Mouse (Mus musculus) heart, embryonic 11.5 days (tissue): Measurements from ENCODE around the gene Pet100. TPM values are rescaled to one million over a fixed set of nuclear protein-coding genes. Genes with fewer than 3 reads are reported as not detected.

Experiments
- polyA plus RNA-seq: library from polyadenylated mRNA; unstranded; fragments of >200 nt; fragmentation: Nextera tagmentation; extraction: Ambion mirVana; gene quantifications from 2 replicates; pipeline ENCODE4 v1.2.1, GENCODE M21; 2014

Gene Pet100
- polyA plus RNA-seq, 1 experiment from 2014 or later: 109 TPM

Other genes with a start within 250 kb of the Pet100 start
- 5.3 and 6.2 TPM in 2 replicates for gene Arhgef18, start 228.5 kb upstream of the Pet100 start, polyA plus RNA-seq
- 2.7 and 3.1 TPM in 2 replicates for gene Pex11g, start 153.9 kb upstream of the Pet100 start, polyA plus RNA-seq
- not detected in 2 replicates for gene Tex45, start 150.7 kb upstream of the Pet100 start, polyA plus RNA-seq
- 11.5 and 19.7 TPM in 2 replicates for gene Zfp358, start 128.4 kb upstream of the Pet100 start, polyA plus RNA-seq
- gene Mcoln1, start 121.1 kb upstream of the Pet100 start, polyA plus RNA-seq: 31.3 and 48.1 TPM in 2 replicates
- 14.0 and 15.9 TPM in 2 replicates for gene Pnpla6, start 106.2 kb upstream of the Pet100 start, polyA plus RNA-seq
- gene C330021F23Rik, start 53.6 kb upstream of the Pet100 start, polyA plus RNA-seq: 3.9 and 5.1 TPM in 2 replicates
- 1.6 TPM in 2 replicates for gene Camsap3, start 34.3 kb upstream of the Pet100 start, polyA plus RNA-seq
- gene Xab2, start 232 bp upstream of the Pet100 start, polyA plus RNA-seq: 32.6 and 34.7 TPM in 2 replicates
- 0.11 TPM in 1 of 2 replicates, not detected in the other for gene Pcp2, start 4.0 kb downstream of the Pet100 start, polyA plus RNA-seq
- gene Stxbp2, start 9.4 kb downstream of the Pet100 start, polyA plus RNA-seq: 57.7 and 60.2 TPM in 2 replicates
- not detected in 2 replicates for gene Retn, start 34.2 kb downstream of the Pet100 start, polyA plus RNA-seq
- gene Mcemp1, start 44.2 kb downstream of the Pet100 start, polyA plus RNA-seq: not detected in 2 replicates
- gene Fcor, start 50.8 kb downstream of the Pet100 start, polyA plus RNA-seq: 9.4 and 12.2 TPM in 2 replicates
- 26.3 and 33.2 TPM in 2 replicates for gene Trappc5, start 54.8 kb downstream of the Pet100 start, polyA plus RNA-seq
- gene Fcer2a, start 72.6 kb downstream of the Pet100 start, polyA plus RNA-seq: 0.13 and 0.14 TPM in 2 replicates
- 4.1 and 4.6 TPM in 2 replicates for gene Clec4g, start 99.1 kb downstream of the Pet100 start, polyA plus RNA-seq
- gene Cd209a, start 127.4 kb downstream of the Pet100 start, polyA plus RNA-seq: not detected in 2 replicates
- gene Cd209e, start 232.8 kb downstream of the Pet100 start, polyA plus RNA-seq: not detected in 2 replicates